Mouse (Mus musculus) bone marrow, adult 2 months (tissue): Measurements from ENCODE around the gene Twf2. TPM values are rescaled to one million over a fixed set of nuclear protein-coding genes. Genes with fewer than 3 reads are reported as not detected.

Experiments
- H3K27ac ChIP-seq: fragments of 200-500 bp; 2 replicates; pipeline ENCODE4 v1.5.1; 2012; ENCODE audit warnings: low read depth, mild to moderate bottlenecking, control low read depth, inconsistent platforms, low read length; ENCODE audit not compliant: control insufficient read depth, poor library complexity, insufficient read depth
- H3K4me1 ChIP-seq: fragments of 200-500 bp; 2 replicates; pipeline ENCODE4 v1.6.1; 2011; ENCODE audit warnings: low read length; ENCODE audit not compliant: control insufficient read depth, insufficient read depth
- H3K4me3 ChIP-seq: fragments of 200-500 bp; replicated peaks from 2 replicates; pipeline ENCODE3; 2011; ENCODE audit warnings: mild to moderate bottlenecking, low read depth, low read length, control low read depth; ENCODE audit not compliant: control insufficient read depth
- CTCF ChIP-seq: fragments of 200-500 bp; IDR thresholded peaks from 2 replicates; pipeline ENCODE4 v1.5.1; 2011; ENCODE audit warnings: low read length, control low read depth; ENCODE audit not compliant: control insufficient read depth, insufficient read depth
- POLR2A ChIP-seq: fragments of 200-500 bp; IDR thresholded peaks from 2 replicates; pipeline ENCODE4 v1.6.1; 2011; ENCODE audit warnings: low read depth, mild to moderate bottlenecking, control low read depth, low read length, borderline replicate concordance; ENCODE audit not compliant: control insufficient read depth
- WGBS: fragments of 180-500 bp; shearing (Covaris S2); methylation state at CpG from one replicate; pipeline ENCODE4 v1.1.7; 2018; 5-methylcytosine and 5-hydroxymethylcytosine counted together
- polyA plus RNA-seq: library from polyadenylated mRNA; stranded (reverse); fragments of >200 nt; gene quantifications from 2 replicates; pipeline ENCODE4 v1.2.4, GENCODE M21; 2011; ENCODE audit warnings: low replicate concordance; ENCODE audit not compliant: missing spikeins, insufficient read depth, insufficient read length

Twf2 gene
- polyA plus RNA-seq, 1 experiment: 63.2 TPM

DNA sequence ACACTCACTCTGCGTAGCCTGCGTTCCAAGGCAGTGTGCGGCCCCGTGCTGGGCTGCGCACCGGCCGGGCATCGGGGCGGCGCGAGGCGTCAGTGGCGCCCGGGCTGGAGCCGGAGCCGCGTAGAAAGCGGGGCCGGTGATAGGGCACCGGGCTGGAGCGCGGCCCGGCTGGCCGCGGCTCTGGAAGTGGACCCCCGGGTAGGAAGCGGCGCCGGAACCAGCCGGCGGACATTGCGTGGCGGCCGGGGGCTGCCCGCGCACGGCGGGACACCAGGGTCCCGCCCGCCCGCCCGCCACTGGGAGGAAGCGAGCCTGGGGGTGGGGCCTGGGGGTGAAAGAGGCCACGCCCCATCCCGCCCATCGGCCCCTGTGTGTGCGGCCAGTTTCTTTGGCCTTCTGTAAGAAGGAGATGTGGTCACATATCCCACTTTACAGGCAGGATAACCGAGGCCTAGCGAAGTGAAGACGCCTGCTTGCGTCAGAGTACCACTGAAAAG is 3.9 kb upstream of the Twf2 start:
- H3K4me1 ChIP-seq: peaks cover 6% of the 10 kb centered on the region; the same call in 1 of the 2 replicates
- no peak for TF ChIP-seq CTCF
- peak; percentile 47; the same call in 1 of the 2 replicates for TF ChIP-seq POLR2A
- under 1% methylated on average over 51 of the region's 51 CpGs for WGBS
- H3K4me3 ChIP-seq: peak overlapping the region; percentile 77
- peak overlapping the region; percentile 94 for H3K27ac ChIP-seq

- 37% methylated on average over 18 of the region's 18 CpGs for WGBS
- Histone ChIP-seq H3K4me1 (peaks cover 6% of the 10 kb centered on the region; the same call in 1 of the 2 replicates), H3K4me3 (peak within 1 kb of the TSS; percentile 77), H3K27ac (peak within 1 kb of the TSS; percentile 94)
- no peak for TF ChIP-seq CTCF
- TF ChIP-seq POLR2A: no peak; the same call in 1 of the 2 replicates
These were observed 3.2 kb upstream of the Twf2 start, which contains the start of gene Ppm1m for GRCm38 (mm10) chr9:106199535-106200272. Gene Ppm1m, minus strand, starts transcription at chr9:106199746.

DNA sequence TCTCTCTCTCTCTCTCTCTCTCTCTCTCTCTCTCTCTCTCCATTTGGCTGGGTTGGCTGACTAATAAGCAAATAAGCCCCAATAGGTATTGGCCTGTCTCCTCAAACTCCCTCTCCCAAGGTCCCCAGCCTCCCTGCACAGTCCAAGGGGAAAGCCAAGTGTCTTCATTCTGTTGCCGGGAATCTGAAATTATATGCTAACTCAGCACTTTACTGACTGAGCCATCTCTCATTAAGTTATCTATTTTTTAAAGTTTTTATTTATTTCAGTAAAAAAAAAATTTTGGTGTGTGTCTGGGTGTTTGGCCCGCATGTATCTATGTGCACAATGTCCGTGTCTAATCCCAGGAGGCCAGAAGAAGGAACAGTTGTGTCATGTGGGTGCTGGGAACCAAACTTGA is 1.0 kb upstream of the Twf2 start:
- 79% methylated on average over 3 of the region's 3 CpGs for WGBS
- Histone ChIP-seq H3K27ac (no peak overlapping the region), H3K4me3 (no peak overlapping the region), H3K4me1 (peaks cover 8% of the 10 kb centered on the region; the same call in 1 of the 2 replicates)
- TF ChIP-seq POLR2A (no peak), CTCF (no peak)

DNA sequence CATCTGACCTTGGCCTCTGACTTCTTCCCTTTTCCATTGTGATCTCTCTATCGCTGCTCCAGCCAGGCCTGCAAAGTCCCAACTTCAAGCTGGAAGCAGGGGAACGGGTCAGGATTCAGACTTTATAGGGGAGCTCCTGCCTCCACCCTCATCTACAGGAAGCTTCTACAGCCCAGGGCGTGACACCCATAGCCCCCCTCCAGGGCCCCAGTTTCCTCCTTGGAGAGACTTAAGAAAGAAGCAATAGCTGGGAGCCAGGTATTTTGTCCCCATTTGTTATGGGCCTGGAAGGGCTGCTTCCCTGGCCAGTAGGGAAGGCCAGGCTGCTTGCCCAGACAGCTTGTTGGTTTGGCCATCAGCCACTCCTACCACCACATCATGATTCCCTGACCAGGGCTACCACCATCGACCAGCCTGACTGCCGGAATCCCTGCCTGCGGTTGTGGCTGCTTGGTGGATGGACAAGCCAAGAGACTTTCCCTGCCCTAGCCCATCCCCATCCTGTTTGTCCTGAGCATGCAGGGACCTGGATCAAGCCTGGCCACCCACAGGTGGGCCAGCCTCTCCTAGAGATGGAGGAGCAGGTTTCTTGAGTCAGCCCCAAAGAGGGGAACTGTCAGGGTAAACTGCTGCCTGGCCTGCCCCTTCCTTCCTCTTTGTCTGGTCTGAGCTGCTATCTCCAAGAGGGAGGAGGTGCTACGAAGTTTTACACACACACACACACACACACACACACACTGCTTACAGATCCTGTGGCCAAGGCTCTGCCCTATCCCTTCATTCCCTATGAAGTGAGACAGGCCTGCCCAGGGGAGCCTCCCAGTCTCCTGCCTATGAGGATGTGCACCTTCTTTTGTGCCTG is 1.3 kb downstream of the Twf2 start:
- Histone ChIP-seq H3K27ac (peak overlapping the region; percentile 74), H3K4me1 (peaks cover 2% of the 10 kb centered on the region; the same call in 1 of the 2 replicates), H3K4me3 (peak overlapping the region; percentile 99)
- 6% methylated on average over 7 of the region's 7 CpGs for WGBS
- TF ChIP-seq CTCF (no peak), POLR2A (no peak)

- 79% methylated on average over 7 of the region's 7 CpGs for WGBS
- peaks cover 2% of the 10 kb centered on the region; the same call in 1 of the 2 replicates for H3K4me1 ChIP-seq
- no peak overlapping the region for H3K4me3 ChIP-seq
- TF ChIP-seq CTCF (no peak), POLR2A (no peak)
- H3K27ac ChIP-seq: no peak overlapping the region
These were observed 2.9 kb downstream of the Twf2 start for GRCm38 (mm10) chr9:106205713-106206290.

DNA sequence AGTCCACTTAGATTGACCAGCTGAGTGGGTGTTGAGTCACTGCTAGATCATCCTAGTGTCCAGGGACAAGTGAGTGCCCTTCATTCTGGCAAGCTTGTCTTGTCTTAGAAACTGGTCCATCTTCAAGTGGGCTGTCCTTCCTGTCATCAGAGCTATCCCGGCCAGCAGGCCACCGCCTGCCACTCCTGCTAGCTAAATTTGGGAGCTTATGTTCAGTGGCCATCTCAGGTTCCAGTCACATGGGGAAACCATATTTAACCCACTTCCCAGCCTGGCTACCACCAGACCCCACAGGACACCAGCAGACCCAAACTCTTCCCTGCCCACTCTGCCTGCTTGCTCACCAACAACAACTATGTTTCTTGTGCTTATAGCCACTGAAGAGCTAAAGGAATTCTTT is 3.6 kb downstream of the Twf2 start:
- H3K4me3 ChIP-seq: no peak overlapping the region
- WGBS: 75% methylated on average over 2 of the region's 2 CpGs
- H3K27ac ChIP-seq: no peak overlapping the region
- TF ChIP-seq CTCF (no peak), POLR2A (no peak)
- H3K4me1 ChIP-seq: peaks cover 2% of the 10 kb centered on the region; the same call in 1 of the 2 replicates

- no peak overlapping the region for H3K4me3 ChIP-seq
- TF ChIP-seq POLR2A: no peak
- no peak overlapping the region for H3K27ac ChIP-seq
- WGBS: 78% methylated on average over 5 of the region's 5 CpGs
- H3K4me1 ChIP-seq: peaks cover 2% of the 10 kb centered on the region
These were observed 5.3 kb downstream of the Twf2 start for GRCm38 (mm10) chr9:106208181-106208580.

GRCm38 (mm10) chr9:106209954-106210353 is 7.0 kb downstream of the Twf2 start:
- Histone ChIP-seq H3K4me1 (peaks cover 2% of the 10 kb centered on the region), H3K27ac (no peak overlapping the region), H3K4me3 (no peak overlapping the region)
- 41% methylated on average over 4 of the region's 4 CpGs for WGBS
- TF ChIP-seq CTCF: no peak
- TF ChIP-seq POLR2A: no peak
